Mouse (Mus musculus) liver, embryonic 12.5 days (tissue): ENCODE results near the gene BC004004. TPM values are rescaled to one million over a fixed set of nuclear protein-coding genes. Genes with fewer than 3 reads are reported as not detected.

Source experiments
- ATAC-seq: fragments of 200-750 bp; cut with Nextera tagmentation; 2 replicates; pipeline ENCODE4 v1.8.0; 2017; ENCODE audit warnings: moderate number of reproducible peaks, mild to moderate bottlenecking, moderate library complexity
- H3K27ac ChIP-seq: fragments of 300-500 bp; sonication (generic); 2 replicates; pipeline ENCODE4 v1.5.1; 2016; ENCODE audit warnings: mild to moderate bottlenecking
- H3K27me3 ChIP-seq: fragments of 300-500 bp; sonication (generic); replicated peaks from 2 replicates; pipeline ENCODE4 v1.6.1; 2016; ENCODE audit warnings: mild to moderate bottlenecking, moderate library complexity
- H3K36me3 ChIP-seq: fragments of 300-500 bp; sonication (generic); 2 replicates; pipeline ENCODE4 v1.6.1; 2016; ENCODE audit warnings: mild to moderate bottlenecking, moderate library complexity
- H3K4me1 ChIP-seq: fragments of 300-500 bp; sonication (generic); 2 replicates; pipeline ENCODE4 v1.6.1; 2016
- H3K4me2 ChIP-seq: fragments of 300-500 bp; sonication (generic); 2 replicates; pipeline ENCODE4 v1.6.1; 2016; ENCODE audit warnings: mild to moderate bottlenecking, moderate library complexity
- H3K4me3 ChIP-seq: fragments of 300-500 bp; sonication (generic); 2 replicates; pipeline ENCODE4 v1.5.1; 2016; ENCODE audit warnings: mild to moderate bottlenecking, moderate library complexity
- H3K9ac ChIP-seq: fragments of 300-500 bp; sonication (generic); 2 replicates; pipeline ENCODE4 v1.6.1; 2016; ENCODE audit warnings: mild to moderate bottlenecking, moderate library complexity
- H3K9me3 ChIP-seq: fragments of 300-500 bp; sonication (generic); replicated peaks from 2 replicates; pipeline ENCODE4 v1.6.1; 2016; ENCODE audit warnings: mild to moderate bottlenecking, moderate library complexity
- WGBS: fragments of 180-500 bp; shearing (Covaris S2); methylation state at CpG from one replicate; pipeline ENCODE4 v1.1.7; 2016; ENCODE audit not compliant: insufficient replicate concordance; 5-methylcytosine and 5-hydroxymethylcytosine counted together
- polyA plus RNA-seq: library from polyadenylated mRNA; unstranded; fragments of >200 nt; fragmentation: Nextera tagmentation; extraction: Ambion mirVana; gene quantifications from 2 replicates; pipeline ENCODE4 v1.2.1, GENCODE M21; 2016

Gene BC004004
- polyA plus RNA-seq, 1 experiment from 2014 or later = 51.5 TPM

- Histone ChIP-seq H3K9ac (no peak within 1 kb of the TSS), H3K27me3 (0 out of 2 replicates have a peak, but pooled peaks cover 5% of the 10 kb centered on the region), H3K9me3 (no peaks in the 10 kb centered on the region), H3K4me2 (peak within 1 kb of the TSS; percentile 31), H3K4me3 (peak within 1 kb of the TSS; percentile 14; the same call in 1 of the 2 replicates), H3K4me1 (peaks cover 20% of the 10 kb centered on the region), H3K36me3 (no peaks in the 10 kb centered on the region), H3K27ac (0 out of 2 replicates have a peak within 1 kb of the TSS, but pooled peaks have one; percentile 16)
- peak; percentile 23; the same call in 1 of the 2 replicates for ATAC-seq
- 6% methylated on average over 5 of the region's 5 CpGs for WGBS
These were observed 92.2 kb downstream of the BC004004 start, which contains the start of gene Fgd2 for GRCm38 (mm10) chr17:29360761-29361221. TSS of gene Fgd2 (plus strand) at chr17:29360914.

GRCm38 (mm10) chr17:29361982-29362691 lies 93.5 kb downstream of the BC004004 start:
- no peak overlapping the region for H3K4me3 ChIP-seq
- H3K27me3 ChIP-seq = 0 out of 2 replicates have a peak, but pooled peaks cover 5% of the 10 kb centered on the region
- no peaks in the 10 kb centered on the region for H3K36me3 ChIP-seq
- H3K4me2 ChIP-seq = peak overlapping the region; percentile 31
- H3K27ac ChIP-seq = no peak overlapping the region
- H3K9me3 ChIP-seq = no peaks in the 10 kb centered on the region
- no peak overlapping the region for H3K9ac ChIP-seq
- H3K4me1 ChIP-seq = peaks cover 10% of the 10 kb centered on the region
- ATAC-seq = no peak
- WGBS = 34% methylated on average over 8 of the region's 8 CpGs

GRCm38 (mm10) chr17:29363109-29363508 lies 94.5 kb downstream of the BC004004 start:
- Histone ChIP-seq H3K9me3 (no peaks in the 10 kb centered on the region), H3K27me3 (peaks cover 10% of the 10 kb centered on the region; the same call in 1 of the 2 replicates), H3K27ac (no peak overlapping the region), H3K36me3 (no peaks in the 10 kb centered on the region), H3K4me3 (no peak overlapping the region), H3K4me1 (peaks cover 10% of the 10 kb centered on the region), H3K4me2 (no peak overlapping the region), H3K9ac (no peak overlapping the region)
- ATAC-seq = no peak
- 75% methylated on average over 8 of the region's 8 CpGs for WGBS

Other genes with a start within 250 kb of the BC004004 start
- 372 and 377 TPM in 2 replicates for gene Srsf3, start 236.2 kb upstream of the BC004004 start, polyA plus RNA-seq
- 8.3 and 9.6 TPM in 2 replicates for gene Cdkn1a, start 177.8 kb upstream of the BC004004 start, polyA plus RNA-seq
- gene Rab44, start 154.6 kb upstream of the BC004004 start, polyA plus RNA-seq = 5.0 and 5.4 TPM in 2 replicates
- 0.18 and 0.33 TPM in 2 replicates for gene Cpne5, start 30.6 kb upstream of the BC004004 start, polyA plus RNA-seq
- 123 and 126 TPM in 2 replicates for gene Ppil1, start 4.6 kb upstream of the BC004004 start, polyA plus RNA-seq
- 0.37 and 0.59 TPM in 2 replicates for gene Pi16, start 48.9 kb downstream of the BC004004 start, polyA plus RNA-seq
- 107 and 109 TPM in 2 replicates for gene Mtch1, start 79.1 kb downstream of the BC004004 start, polyA plus RNA-seq
- 5.1 and 5.9 TPM in 2 replicates for gene Fgd2, start 92.1 kb downstream of the BC004004 start, polyA plus RNA-seq
- gene Pim1, start 222.0 kb downstream of the BC004004 start, polyA plus RNA-seq = 112 and 114 TPM in 2 replicates